Mouse (Mus musculus) activated CD4-positive, CD25-positive, alpha-beta regulatory T cell, adult 4 months (primary cell): ENCODE measurements around the gene Slc23a3. TPM values are rescaled to one million over a fixed set of nuclear protein-coding genes. Genes with fewer than 3 reads are reported as not detected.

Source experiments
- ATAC-seq: one replicate; pipeline ENCODE4 v1.8.0; 2017
- polyA plus RNA-seq, 2 experiments: library from polyadenylated mRNA; unstranded; fragments of 100-300 nt; shearing (Covaris generic); gene quantifications; one replicate each; pipeline ENCODE4 v1.2.1; 2017

Gene Slc23a3
- polyA plus RNA-seq, result under 1 TPM in 1 of 2 experiments, not detected in 1; 0.46 TPM

- no peak for ATAC-seq
These were observed at the start of gene Slc23a3 for GRCm38 (mm10) chr1:75133421-75134207. TSS of gene Slc23a3 (minus strand) at chr1:75133890.

- no peak for ATAC-seq
These were observed 48.5 kb upstream of the Slc23a3 start for GRCm38 (mm10) chr1:75182160-75182559.

- ATAC-seq, result no peak
These were observed 47.7 kb upstream of the Slc23a3 start for GRCm38 (mm10) chr1:75181377-75181870.

GRCm38 (mm10) chr1:75180741-75181140 is 47.1 kb upstream of the Slc23a3 start:
- no peak for ATAC-seq

DNA sequence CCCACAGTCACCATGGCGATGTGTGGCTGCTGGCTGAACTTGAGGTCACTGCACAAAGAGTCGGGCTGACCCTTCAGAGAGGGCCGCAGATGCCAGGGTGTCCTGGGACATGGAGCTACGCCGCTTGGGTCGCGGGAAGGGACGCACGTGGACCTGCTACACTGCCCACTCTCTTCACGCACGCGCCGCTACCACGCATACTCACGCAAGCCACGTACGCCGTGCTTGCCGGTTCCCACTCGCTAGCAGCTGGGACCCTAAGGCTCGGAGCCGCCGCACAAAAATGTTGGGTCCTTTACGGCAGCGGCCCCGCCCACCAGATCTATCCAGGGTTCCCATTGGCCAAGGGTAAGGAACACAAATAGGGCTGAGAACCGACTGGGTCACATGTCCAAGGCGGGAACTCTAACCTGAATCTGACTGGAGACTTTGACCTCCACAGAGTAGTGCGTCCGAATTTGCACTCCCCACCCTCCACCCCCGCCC is 46.5 kb upstream of the Slc23a3 start, which contains the start of gene Abcb6:
Gene Abcb6, minus strand, starts transcription at position 288 of the 486 bp plus-strand sequence.
- ATAC-seq, result peak; percentile 95

GRCm38 (mm10) chr1:75179334-75180104 is 45.8 kb upstream of the Slc23a3 start:
- peak; percentile 30 for ATAC-seq

DNA sequence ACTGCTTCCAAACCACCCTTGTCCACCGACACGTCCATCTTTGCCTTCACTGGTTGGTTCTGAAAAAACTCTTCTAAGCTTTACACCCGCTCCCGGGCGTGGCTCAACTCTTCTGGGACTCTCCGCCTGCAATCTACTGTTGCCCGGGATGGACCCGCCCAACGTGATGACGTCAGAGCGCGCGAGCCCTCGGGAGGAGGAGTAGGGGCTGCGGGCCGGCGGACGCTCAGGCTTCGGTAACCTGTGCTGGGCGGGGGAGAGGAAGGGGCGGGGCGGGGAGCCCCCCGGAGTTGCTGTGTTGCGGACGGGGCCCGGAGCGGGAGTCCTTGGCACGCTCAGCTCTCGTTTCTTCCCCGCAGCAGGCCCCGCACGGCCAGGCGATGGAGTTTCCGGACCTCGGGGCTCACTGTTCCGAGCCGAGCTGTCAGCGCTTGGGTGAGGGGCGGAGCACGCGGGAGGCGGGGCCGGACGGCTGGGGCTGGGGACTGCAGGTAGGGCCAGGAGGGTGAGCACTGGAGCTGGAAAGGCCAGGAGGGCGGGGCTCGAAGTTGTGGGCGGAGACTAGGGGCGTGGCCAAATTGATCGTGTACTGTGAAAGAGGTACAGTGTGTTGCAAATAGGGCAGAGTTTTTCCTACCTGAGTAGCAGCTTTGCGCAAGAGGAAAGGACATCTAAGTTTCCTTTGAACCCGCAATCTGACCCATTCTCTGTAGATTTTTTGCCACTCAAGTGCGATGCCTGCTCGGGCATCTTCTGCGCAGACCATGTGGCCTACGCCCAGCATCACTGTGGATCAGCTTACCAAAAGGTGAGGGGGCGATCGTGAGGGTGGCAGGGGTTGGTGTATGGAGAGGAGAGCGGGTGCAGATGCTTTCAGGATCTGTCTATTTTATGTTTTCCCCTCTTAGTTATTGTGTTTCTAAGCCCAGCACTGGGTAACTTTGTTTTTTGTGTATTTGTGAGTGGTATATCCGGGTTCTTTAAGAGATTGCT is 35.1 kb upstream of the Slc23a3 start, which contains the start of gene Zfand2b:
Gene Zfand2b, plus strand, starts transcription at position 175 of the 993 bp plus-strand sequence.
- ATAC-seq, result peak; percentile 90

DNA sequence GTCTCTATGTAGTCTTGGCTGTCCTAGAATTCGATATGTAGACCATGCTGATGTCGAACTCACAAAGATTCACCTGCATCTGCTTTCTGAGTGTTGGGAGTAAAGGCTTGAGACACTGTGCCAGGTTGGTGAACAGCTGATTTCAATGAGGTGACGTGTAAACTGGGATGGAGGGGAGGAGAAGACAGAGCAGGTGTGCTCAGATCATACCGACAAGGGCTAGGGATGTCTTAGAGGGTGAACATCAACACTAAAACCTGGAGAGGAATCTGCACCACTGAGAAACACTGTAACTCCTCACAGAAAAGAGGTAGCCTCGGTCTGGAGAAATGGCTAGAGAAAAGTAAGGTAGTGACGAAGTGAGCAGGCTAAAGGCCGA is 34.4 kb upstream of the Slc23a3 start:
- ATAC-seq, result peak; percentile 6

DNA sequence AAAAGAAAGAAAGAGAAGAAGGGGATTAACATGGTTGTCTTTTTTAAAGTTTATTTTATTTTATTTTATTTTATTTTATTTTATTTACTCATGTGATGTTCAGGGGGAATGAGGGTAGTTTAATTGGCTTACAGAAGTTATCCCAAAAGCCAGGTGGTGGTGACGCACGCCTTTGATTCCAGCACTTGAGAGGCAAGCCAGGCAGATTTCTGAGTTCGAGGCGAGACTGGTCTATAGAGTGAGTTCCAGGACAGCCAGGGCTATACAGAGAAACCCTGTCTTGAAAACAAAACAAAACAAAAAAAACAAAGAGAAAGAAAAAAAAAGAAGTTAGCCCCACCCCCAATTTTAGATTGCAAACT is 26.5 kb upstream of the Slc23a3 start:
- ATAC-seq, result no peak

- ATAC-seq, result no peak
These were observed 26.0 kb upstream of the Slc23a3 start for GRCm38 (mm10) chr1:75159540-75160255.

GRCm38 (mm10) chr1:75158990-75159389 is 25.3 kb upstream of the Slc23a3 start:
- ATAC-seq, result no peak

GRCm38 (mm10) chr1:75155837-75156236 is 22.1 kb upstream of the Slc23a3 start:
- ATAC-seq, result no peak

DNA sequence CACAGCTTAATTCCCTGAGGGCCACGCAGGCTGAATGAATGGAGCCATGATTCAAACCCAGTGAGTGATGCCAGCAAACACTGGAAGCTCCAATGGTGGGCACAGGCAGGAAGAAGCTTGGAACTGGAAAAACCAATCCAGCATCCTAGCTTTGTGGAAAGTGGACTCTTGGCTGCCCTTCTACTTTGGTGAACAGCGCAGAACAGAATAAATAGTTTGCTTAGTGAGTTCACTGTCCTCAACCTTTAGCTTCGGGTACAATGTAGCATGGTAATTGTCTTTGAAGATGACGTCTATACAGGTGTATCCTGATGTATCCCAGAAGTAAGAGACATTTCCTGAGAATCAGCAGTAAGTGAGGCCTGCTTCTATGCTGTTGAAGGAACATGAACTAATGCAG is 15.0 kb upstream of the Slc23a3 start:
- no peak for ATAC-seq

DNA sequence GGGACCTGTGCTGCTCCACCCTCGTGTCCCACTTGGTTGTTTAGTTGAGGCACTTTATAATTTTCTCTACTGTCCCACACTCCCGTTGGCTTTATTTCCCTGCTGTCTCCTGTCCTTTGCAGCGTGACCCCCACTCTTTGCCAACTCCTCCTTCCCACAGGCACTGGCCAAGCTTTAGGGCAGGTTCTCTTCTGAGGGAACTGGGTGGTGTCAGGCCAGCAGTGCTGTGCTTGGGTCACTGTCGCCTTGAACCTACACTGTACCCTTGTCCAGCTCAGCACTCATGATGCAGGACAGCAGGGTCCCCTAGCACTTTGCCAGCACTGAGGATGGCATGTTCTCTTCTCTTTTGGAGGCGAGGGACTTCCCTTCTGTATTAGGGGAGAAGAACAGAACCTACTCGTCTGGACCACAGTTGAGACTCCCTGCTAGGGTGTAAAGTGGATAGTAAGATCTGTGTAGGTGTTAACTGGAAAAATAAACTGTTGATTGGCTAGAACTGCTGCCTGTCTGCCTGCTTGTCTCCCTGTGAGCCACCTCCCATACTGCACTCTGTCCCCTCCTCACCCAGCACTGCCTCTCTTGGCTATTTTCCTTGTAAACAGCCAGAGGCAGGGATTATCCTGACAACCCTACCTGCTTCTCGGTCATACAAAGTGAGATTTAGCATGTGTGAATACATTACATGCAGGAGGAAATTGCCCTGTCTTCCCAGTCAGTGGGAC is 13.9 kb upstream of the Slc23a3 start:
- ATAC-seq, result no peak

- ATAC-seq, result no peak
These were observed 11.9 kb upstream of the Slc23a3 start for GRCm38 (mm10) chr1:75145589-75145988.

- ATAC-seq, result peak; percentile 74
These were observed 8.9 kb upstream of the Slc23a3 start, which contains the start of the genes Cnppd1 and Retreg2 for GRCm38 (mm10) chr1:75142301-75143261. TSS of gene Cnppd1 (minus strand) at chr1:75142711. TSS of gene Retreg2 (plus strand) at chr1:75142778.

DNA sequence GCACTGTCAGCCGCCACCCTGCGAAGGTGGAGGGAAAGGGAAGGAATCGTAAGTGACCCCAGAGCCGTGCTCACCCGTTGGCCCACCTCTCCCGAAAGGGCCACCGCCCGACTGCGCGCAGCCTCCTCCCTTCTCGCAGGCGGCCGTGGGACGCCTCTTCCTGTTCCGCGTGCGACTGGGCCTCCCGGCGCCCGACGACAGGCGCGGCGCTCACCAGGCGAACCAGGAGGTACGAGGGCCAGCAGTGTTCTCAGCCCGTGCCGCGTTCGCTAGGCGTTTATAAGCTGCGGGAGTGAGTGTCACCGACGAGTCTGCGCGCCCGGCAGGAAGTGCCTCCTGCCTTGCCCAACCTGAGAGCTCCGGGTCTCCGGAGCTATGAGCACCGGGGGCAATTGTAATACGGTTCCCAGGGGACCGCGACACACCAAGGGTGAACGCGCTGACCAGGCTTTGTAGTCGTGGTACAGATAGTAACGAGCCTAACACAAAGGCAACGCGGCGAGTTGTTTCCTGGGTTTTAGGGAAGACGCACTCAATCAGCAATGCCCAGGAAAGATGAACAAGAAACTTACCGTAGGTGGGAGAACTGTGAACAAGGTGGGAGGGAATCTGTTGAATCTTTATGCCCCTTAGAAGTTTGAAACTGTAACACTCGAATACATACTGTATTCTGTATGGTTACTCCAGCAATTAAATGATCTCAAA is 7.9 kb upstream of the Slc23a3 start:
- ATAC-seq, result peak; percentile 57

- no peak for ATAC-seq
These were observed 7.0 kb upstream of the Slc23a3 start for GRCm38 (mm10) chr1:75140601-75141190.
